ENCODE assay signal across 12 mouse cellular contexts in the genomic region with DNA sequence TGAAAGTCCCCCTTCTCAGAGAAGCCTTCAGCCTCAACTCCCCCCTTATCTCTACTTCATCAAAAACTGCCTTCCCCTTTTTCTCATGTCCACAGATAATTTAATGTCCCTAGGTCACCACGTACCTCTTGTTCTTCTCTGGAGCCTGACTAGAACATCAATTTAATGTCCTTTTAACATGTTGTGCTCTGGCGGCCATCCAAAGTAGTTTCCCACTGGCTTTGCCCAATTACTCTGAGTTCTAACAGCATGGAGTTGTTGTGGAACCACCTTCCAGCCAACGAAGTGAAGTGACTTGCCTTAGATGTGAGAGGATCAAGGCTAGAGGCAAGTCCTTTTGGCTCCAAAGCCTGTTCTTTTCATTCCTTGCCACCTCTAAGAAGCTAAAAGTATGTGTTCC. TPM values are rescaled to one million over a fixed set of nuclear protein-coding genes. Genes with fewer than 3 reads are reported as not detected.
"Had no signal": no experiment of that assay in that cellular context is flagged by ENCODE, and none has a peak within 500 bp of the region (broad histone marks: within the 10 kb centered on the region; RNA-seq: fewer than 3 reads in every experiment).

No protein-coding gene starts in this region.

- DNase-seq: liver, postnatal 0 days; lung, adult 2 months; lung, postnatal 14 days; lung, postnatal 36 days; right cerebral cortex, postnatal 14 days; thymus, adult 2 months; thymus, postnatal 25 days; thymus, postnatal 4 days had no signal

RNA-seq across cellular contexts. Expression of gene Bsnd, which starts 49.4 kb away (rescaled TPM):
- total RNA-seq: megakaryocyte progenitor cell, adult 5-6 weeks; midbrain, postnatal 0 days; monocyte, adult 5-6 weeks; neutrophil, adult 5-6 weeks had no signal
